Mouse (Mus musculus): ENCODE data around the gene Mrpl32. TPM values are rescaled to one million over a fixed set of nuclear protein-coding genes. Genes with fewer than 3 reads are reported as not detected.

Mrpl32 gene
- polyA plus RNA-seq (2017; shearing (Covaris generic)) = 110 TPM

DNA sequence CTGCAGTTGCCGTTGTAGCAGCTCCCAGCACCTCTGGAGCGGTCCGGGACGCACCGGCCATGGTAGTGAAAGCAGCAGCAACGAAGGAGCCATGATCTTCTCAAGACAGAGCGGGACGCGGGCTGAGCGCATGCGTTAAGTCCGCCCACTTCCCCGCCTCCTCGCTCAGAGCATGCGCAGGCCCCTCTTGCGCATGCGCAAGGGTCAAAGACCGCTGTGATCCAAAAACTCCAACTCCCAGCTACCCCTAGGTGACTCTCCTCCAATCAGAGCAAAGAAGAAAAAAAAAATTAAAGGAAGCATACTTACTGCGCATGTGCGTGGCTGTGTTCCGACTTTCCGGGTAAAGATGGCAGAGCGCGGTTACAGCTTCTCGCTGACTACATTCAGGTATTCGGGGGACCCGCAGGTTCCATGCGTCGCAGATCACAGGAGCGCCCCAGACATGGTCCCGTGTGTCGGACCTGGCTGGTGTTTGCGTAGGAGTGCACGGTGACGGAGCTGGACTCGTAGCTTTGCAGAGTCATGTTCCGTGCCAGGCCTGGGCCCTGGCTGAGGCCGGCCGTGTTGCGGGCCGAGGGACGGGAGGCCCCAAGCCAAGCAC is at the start of gene Mrpl32, which contains the start of gene Psma2:
Gene Mrpl32, minus strand, starts transcription at position 240 of the 604 bp plus-strand sequence.
Gene Psma2, plus strand, starts transcription at position 315 of the 604 bp plus-strand sequence.

GRCm38 (mm10) chr13:14629726-14630641 is 17.0 kb upstream of the Mrpl32 start, which contains the start of gene AW209491:
TSS of gene AW209491 (plus strand) at chr13:14630154.

Other genes starting within 250 kb of the Mrpl32 start
- gene Hecw1, start 89.9 kb downstream of the Mrpl32 start, polyA plus RNA-seq (2017; shearing (Covaris generic)) = 0.12 TPM
- gene Psma2, start 75 bp upstream of the Mrpl32 start, polyA plus RNA-seq (2017; shearing (Covaris generic)) = 245 TPM
- gene AW209491, start 17.0 kb upstream of the Mrpl32 start, polyA plus RNA-seq (2017; shearing (Covaris generic)) = 15.7 TPM